Mouse (Mus musculus) Muller cell, postnatal 12 days (primary cell): Measurements from ENCODE around the gene Zkscan3.

Experiments used
- DNase-seq: peaks from one replicate; pipeline ENCODE4 v3.0.0-alpha.2; 2015; ENCODE audit errors: inconsistent ontology term

Zkscan3 gene

GRCm38 (mm10) chr13:21402287-21402846, at the start of gene Zkscan3:
Gene Zkscan3 (minus strand): TSS chr13:21402755.
- DNase-seq: peak; percentile 92

GRCm38 (mm10) chr13:21447856-21448614, 45.5 kb upstream of the Zkscan3 start:
- DNase-seq: no peak

GRCm38 (mm10) chr13:21446796-21447195, 44.2 kb upstream of the Zkscan3 start:
- no peak for DNase-seq

GRCm38 (mm10) chr13:21441207-21441572, 38.6 kb upstream of the Zkscan3 start:
- DNase-seq: no peak

GRCm38 (mm10) chr13:21440503-21441206, 38.1 kb upstream of the Zkscan3 start, which contains the start of gene Pgbd1:
Gene Pgbd1 (minus strand): TSS chr13:21441058.
- peak; percentile 71 for DNase-seq

- DNase-seq: no peak
Measured at GRCm38 (mm10) chr13:21435476-21435875, 32.9 kb upstream of the Zkscan3 start.

- no peak for DNase-seq
Measured at GRCm38 (mm10) chr13:21427631-21428030, 25.1 kb upstream of the Zkscan3 start.

GRCm38 (mm10) chr13:21423301-21423700, 20.7 kb upstream of the Zkscan3 start:
- DNase-seq: no peak

- DNase-seq: no peak
Measured at GRCm38 (mm10) chr13:21418865-21419264, 16.3 kb upstream of the Zkscan3 start.

GRCm38 (mm10) chr13:21417298-21418010, 14.9 kb upstream of the Zkscan3 start:
- peak; percentile 82 for DNase-seq

- no peak for DNase-seq
Measured at GRCm38 (mm10) chr13:21415750-21416149, 13.2 kb upstream of the Zkscan3 start.

GRCm38 (mm10) chr13:21415266-21415665, 12.7 kb upstream of the Zkscan3 start:
- DNase-seq: no peak

GRCm38 (mm10) chr13:21414231-21415212, 12.0 kb upstream of the Zkscan3 start:
- no peak for DNase-seq

- no peak for DNase-seq
Measured at GRCm38 (mm10) chr13:21408805-21409459, 6.4 kb upstream of the Zkscan3 start.

GRCm38 (mm10) chr13:21407969-21408804, 5.6 kb upstream of the Zkscan3 start:
- DNase-seq: peak; percentile 88

GRCm38 (mm10) chr13:21407341-21407740, 4.8 kb upstream of the Zkscan3 start:
- no peak for DNase-seq

GRCm38 (mm10) chr13:21402848-21403247, 293 bp upstream of the Zkscan3 start:
- DNase-seq: no peak

GRCm38 (mm10) chr13:21401636-21402286, 794 bp downstream of the Zkscan3 start:
- DNase-seq: no peak

- DNase-seq: no peak
Measured at GRCm38 (mm10) chr13:21401166-21401565, 1.4 kb downstream of the Zkscan3 start.
